ENCODE assay signal across 17 mouse cellular contexts in genomic region chr14:68391875-68392274, GRCm38 (mm10).
DNase-seq lines count a peak whose midpoint lies in the region; ATAC-seq and TF ChIP-seq lines count a peak whose summit lies in the region.
"Had no signal": no experiment of that assay in that cellular context is flagged by ENCODE, and none has a peak within 500 bp of the region (broad histone marks: within the 10 kb centered on the region; RNA-seq: fewer than 3 reads in every experiment).

No protein-coding gene starts in this region.

- 13% methylated on average over 3 of the region's 3 CpGs for WGBS in kidney, embryonic 14.5 days
- WGBS in embryonic facial prominence, embryonic 10.5 days = 42% methylated on average over 3 of the region's 3 CpGs
- WGBS in intestine, postnatal 0 days = 48% methylated on average over 3 of the region's 3 CpGs

- peak; percentile 87 for ATAC-seq in kidney, embryonic 14.5 days (ENCODE audit: low FRiP score, low TSS enrichment)
- no peak for ATAC-seq in intestine, postnatal 0 days
- ATAC-seq: forebrain, embryonic 16.5 days had no signal

- no peak overlapping the region for H3K9ac ChIP-seq in kidney, embryonic 14.5 days (ENCODE audit: low read depth, low read length)
- no peak overlapping the region for H3K9ac ChIP-seq in intestine, postnatal 0 days (ENCODE audit: low read depth, low read length)
- H3K9ac ChIP-seq: heart, embryonic 15.5 days; limb, embryonic 13.5 days; liver, embryonic 14.5 days had no signal

- H3K36me3 ChIP-seq in kidney, embryonic 14.5 days (ENCODE audit: control insufficient read depth, insufficient read depth, low read length) = no peaks in the 10 kb centered on the region
- H3K36me3 ChIP-seq in embryonic facial prominence, embryonic 10.5 days (replicated peaks) = no peaks in the 10 kb centered on the region
- H3K36me3 ChIP-seq in intestine, postnatal 0 days (ENCODE audit: control insufficient read depth, insufficient read depth) = no peaks in the 10 kb centered on the region
- H3K36me3 ChIP-seq: heart, embryonic 15.5 days; limb, embryonic 13.5 days had no signal

- no peak for TF ChIP-seq CTCF in brain, embryonic 14.5 days (IDR thresholded peaks at IDR 0.05; ENCODE audit: borderline replicate concordance, extremely low read depth, insufficient read depth, insufficient read length)
- no peak for TF ChIP-seq CTCF in intestine, postnatal 0 days (IDR thresholded peaks at IDR 0.05; ENCODE audit: low read depth)

- no peak for DNase-seq in kidney, postnatal 25 days
- DNase-seq in brain, embryonic 14.5 days (ENCODE audit: low read depth) = peak; percentile 54
- DNase-seq in embryonic facial prominence, embryonic 10.5 days (ENCODE audit: low spot score) = peak; percentile 39
- DNase-seq in mesoderm, embryonic 11.5 days (ENCODE audit: low read depth, low spot score) = peak; percentile 82
- no peak for DNase-seq in cerebellum, adult 9-10 months
- DNase-seq in heart, adult 18-20 months = no peak
- DNase-seq: cerebellum, adult 11-12 months; kidney, adult 9 months; layer of hippocampus, adult 9-11 months; thymus, adult 18-20 months had no signal

- no peaks in the 10 kb centered on the region for H3K9me3 ChIP-seq in kidney, embryonic 14.5 days (ENCODE audit: control insufficient read depth, low read length)
- no peaks in the 10 kb centered on the region for H3K9me3 ChIP-seq in embryonic facial prominence, embryonic 10.5 days
- H3K9me3 ChIP-seq in intestine, postnatal 0 days (ENCODE audit: control insufficient read depth) = no peaks in the 10 kb centered on the region
- H3K9me3 ChIP-seq: heart, embryonic 15.5 days; limb, embryonic 13.5 days had no signal

- no peak for TF ChIP-seq POLR2A in brain, embryonic 14.5 days (IDR thresholded peaks at IDR 0.05; ENCODE audit: borderline replicate concordance, extremely low read depth, insufficient read depth, insufficient read length, poor library complexity, severe bottlenecking)

- no peak overlapping the region for H3K27ac ChIP-seq in kidney, embryonic 14.5 days (ENCODE audit: low read depth, low read length)
- H3K27ac ChIP-seq in embryonic facial prominence, embryonic 10.5 days (replicated peaks) = no peak overlapping the region
- H3K27ac ChIP-seq in intestine, postnatal 0 days (ENCODE audit: low read depth, low read length) = no peak overlapping the region
- H3K27ac ChIP-seq: heart, embryonic 15.5 days; limb, embryonic 13.5 days; liver, embryonic 14.5 days had no signal

- no peak overlapping the region for H3K4me2 ChIP-seq in kidney, embryonic 14.5 days (replicated peaks; ENCODE audit: low read depth, low read length)
- H3K4me2 ChIP-seq in intestine, postnatal 0 days (replicated peaks; ENCODE audit: low read depth) = no peak overlapping the region
- H3K4me2 ChIP-seq: heart, embryonic 15.5 days; limb, embryonic 13.5 days had no signal

- H3K4me1 ChIP-seq in kidney, embryonic 14.5 days (ENCODE audit: control insufficient read depth, insufficient read depth, low read length) = no peaks in the 10 kb centered on the region
- H3K4me1 ChIP-seq in embryonic facial prominence, embryonic 10.5 days = peaks cover 18% of the 10 kb centered on the region
- no peaks in the 10 kb centered on the region for H3K4me1 ChIP-seq in intestine, postnatal 0 days (replicated peaks; ENCODE audit: control insufficient read depth, insufficient read depth, low read length)
- H3K4me1 ChIP-seq: heart, embryonic 15.5 days; limb, embryonic 13.5 days had no signal

- no peaks in the 10 kb centered on the region for H3K27me3 ChIP-seq in kidney, embryonic 14.5 days (ENCODE audit: control insufficient read depth, insufficient read depth, low read length)
- no peaks in the 10 kb centered on the region for H3K27me3 ChIP-seq in embryonic facial prominence, embryonic 10.5 days (replicated peaks; ENCODE audit: low read depth, poor library complexity, severe bottlenecking)
- no peaks in the 10 kb centered on the region for H3K27me3 ChIP-seq in intestine, postnatal 0 days (replicated peaks; ENCODE audit: control insufficient read depth, insufficient read depth, low read length)
- H3K27me3 ChIP-seq: CH12.LX; heart, embryonic 15.5 days; limb, embryonic 13.5 days had no signal

- H3K4me3 ChIP-seq in kidney, embryonic 14.5 days (ENCODE audit: low read length) = no peak overlapping the region
- H3K4me3 ChIP-seq in embryonic facial prominence, embryonic 10.5 days = no peak overlapping the region
- no peak overlapping the region for H3K4me3 ChIP-seq in intestine, postnatal 0 days (ENCODE audit: low read depth, low read length)
- H3K4me3 ChIP-seq: heart, embryonic 15.5 days; limb, embryonic 13.5 days had no signal

Comparison
In these comparisons a context has a peak if more than half of its experiments do, and no peak if none do; other contexts are left out.
1. DNase-seq: peak in brain, embryonic 14.5 days (single experiment), embryonic facial prominence, embryonic 10.5 days (single experiment) and mesoderm, embryonic 11.5 days (single experiment); none in kidney, postnatal 25 days (0 of 2), cerebellum, adult 9-10 months (single experiment) and heart, adult 18-20 months (0 of 2).